Mouse (Mus musculus) cortical plate, adult 2 months (tissue): ENCODE results near the gene Tubb4a.

Source experiments
- CTCF ChIP-seq: fragments of 200-500 bp; IDR thresholded peaks from 2 replicates; pipeline ENCODE4 v1.5.1; 2011; ENCODE audit warnings: mild to moderate bottlenecking, control low read depth, low read length; ENCODE audit not compliant: insufficient read depth; ENCODE audit errors: extremely low read depth
- POLR2A ChIP-seq: fragments of 200-500 bp; IDR thresholded peaks from 2 replicates; pipeline ENCODE4 v1.6.1; 2011; ENCODE audit warnings: mild to moderate bottlenecking, low read length, control low read depth; ENCODE audit not compliant: insufficient read depth; ENCODE audit errors: extremely low read depth

DNA sequence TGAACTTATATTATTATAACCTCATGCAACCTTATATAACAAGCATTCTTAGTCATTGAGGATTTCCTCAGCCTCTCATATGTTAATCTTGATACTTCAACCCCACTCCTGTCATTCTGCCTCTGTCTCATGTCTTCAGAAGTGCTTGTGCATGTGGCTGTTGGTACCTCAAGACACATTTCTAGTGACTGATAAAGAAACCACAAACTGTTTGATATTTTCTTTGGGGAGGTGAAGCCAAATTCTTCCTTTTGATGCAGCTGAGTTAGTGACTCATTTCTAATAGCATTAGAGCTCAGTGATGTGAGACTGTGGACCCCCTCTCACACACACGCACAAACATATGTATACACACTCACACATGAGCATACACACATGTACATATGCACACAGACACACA is 44.2 kb upstream of the Tubb4a start:
- no peak for TF ChIP-seq POLR2A
- no peak for TF ChIP-seq CTCF
